In genomic region chr2:72169451-72170100, GRCm38 (mm10) we compare ENCODE assay signal across 14 mouse cellular contexts.
A peak's percentile ranks its signal among the peaks of the same experiment; 100 is the strongest.
DNase-seq lines count a peak whose midpoint lies in the region; ATAC-seq lines count a peak whose summit lies in the region.
"Had no signal": no experiment of that assay in that cellular context is flagged by ENCODE, and none has a peak within 500 bp of the region (broad histone marks: within the 10 kb centered on the region; RNA-seq: fewer than 3 reads in every experiment).

No protein-coding gene starts in this region.

- DNase-seq in heart, adult 8-10 months (ENCODE audit: low spot score) = no peak
- DNase-seq in lung, postnatal 10 days = peak; percentile 10
- no peak for DNase-seq in lung, postnatal 36 days
- peak; percentile 31 for DNase-seq in T-cell, adult 2 months (ENCODE audit: low spot score)
- DNase-seq in liver, embryonic 13.5 days = no peak
- DNase-seq in cerebellum, postnatal 36 days = no peak
- DNase-seq in ovary, postnatal 10 days (ENCODE audit: low spot score) = no peak
- DNase-seq: adrenal gland, postnatal 36 days; cerebellum, adult 2 months; forebrain, postnatal 0 days; kidney, adult 18-20 months; layer of hippocampus, adult 9-11 months had no signal

- H3K9me3 ChIP-seq in heart, embryonic 13.5 days = no peaks in the 10 kb centered on the region
- no peaks in the 10 kb centered on the region for H3K9me3 ChIP-seq in liver, embryonic 13.5 days (replicated peaks)

- peak overlapping the region; percentile 24 for H3K4me2 ChIP-seq in heart, embryonic 13.5 days
- H3K4me2 ChIP-seq in liver, embryonic 13.5 days = no peak overlapping the region; the same call in 1 of the 2 replicates

- no peaks in the 10 kb centered on the region for H3K27me3 ChIP-seq in heart, embryonic 13.5 days (replicated peaks)
- H3K27me3 ChIP-seq in liver, embryonic 13.5 days = no peaks in the 10 kb centered on the region
- H3K27me3 ChIP-seq: CH12.LX had no signal

- H3K4me1 ChIP-seq in heart, embryonic 13.5 days = peaks cover 51% of the 10 kb centered on the region
- peaks cover 39% of the 10 kb centered on the region for H3K4me1 ChIP-seq in liver, embryonic 13.5 days (replicated peaks)

- H3K9ac ChIP-seq in heart, embryonic 13.5 days = no peak overlapping the region
- H3K9ac ChIP-seq in liver, embryonic 13.5 days = no peak overlapping the region
- H3K9ac ChIP-seq: forebrain, postnatal 0 days had no signal

- H3K36me3 ChIP-seq in heart, embryonic 13.5 days = no peaks in the 10 kb centered on the region
- H3K36me3 ChIP-seq in liver, embryonic 13.5 days = no peaks in the 10 kb centered on the region

- no peak overlapping the region for H3K4me3 ChIP-seq in heart, embryonic 13.5 days
- no peak overlapping the region for H3K4me3 ChIP-seq in liver, embryonic 13.5 days (replicated peaks)

- H3K27ac ChIP-seq in heart, embryonic 13.5 days (replicated peaks) = peak overlapping the region; percentile 87
- H3K27ac ChIP-seq in liver, embryonic 13.5 days = peak overlapping the region; percentile 51

- WGBS in heart, embryonic 13.5 days = 20% methylated on average over 9 of the region's 9 CpGs
- WGBS in liver, embryonic 13.5 days (ENCODE audit: insufficient replicate concordance) = 26% methylated on average over 9 of the region's 9 CpGs

- ATAC-seq in heart, embryonic 13.5 days (ENCODE audit: extremely low read depth, insufficient number of reproducible peaks, low FRiP score, low TSS enrichment) = no peak; the same call in 1 of the 2 replicates
- ATAC-seq in liver, embryonic 13.5 days (ENCODE audit: low read depth) = no peak
- ATAC-seq: forebrain, postnatal 0 days had no signal

Comparison
In these comparisons a context has a peak if more than half of its experiments do, and no peak if none do; other contexts are left out.
1. DNase-seq: peak in lung, postnatal 10 days (single experiment) and T-cell, adult 2 months (single experiment); none in heart, adult 8-10 months (single experiment), lung, postnatal 36 days (single experiment), liver, embryonic 13.5 days (single experiment), cerebellum, postnatal 36 days (0 of 2) and ovary, postnatal 10 days (single experiment).